Mouse (Mus musculus) ES-Bruce4 (cell line): ENCODE data around the gene Sgtb. TPM values are rescaled to one million over a fixed set of nuclear protein-coding genes. Genes with fewer than 3 reads are reported as not detected.
A peak's percentile ranks its signal among the peaks of the same experiment; 100 is the strongest.

Experiments
- H3K27ac ChIP-seq: 2 replicates; pipeline ENCODE4 v1.5.1; 2012; ENCODE audit warnings: low read length, inconsistent platforms; ENCODE audit not compliant: insufficient read depth
- H3K27me3 ChIP-seq: 2 replicates; pipeline ENCODE4 v1.6.1; 2012; ENCODE audit warnings: mild to moderate bottlenecking, low read length, inconsistent platforms; ENCODE audit not compliant: control insufficient read depth, poor library complexity, insufficient read depth, severe bottlenecking
- H3K36me3 ChIP-seq: 2 replicates; pipeline ENCODE4 v1.6.1; 2012; ENCODE audit warnings: inconsistent platforms, mild to moderate bottlenecking, low read length, moderate library complexity; ENCODE audit not compliant: control insufficient read depth, poor library complexity, insufficient read depth, severe bottlenecking
- H3K4me1 ChIP-seq: one replicate; pipeline ENCODE4 v1.8.1; 2011; ENCODE audit warnings: low read length; ENCODE audit not compliant: control insufficient read depth, insufficient read depth
- H3K4me3 ChIP-seq: 2 replicates; pipeline ENCODE4 v1.5.1; 2011; ENCODE audit warnings: low read depth, mild to moderate bottlenecking, low read length
- H3K9ac ChIP-seq: 2 replicates; pipeline ENCODE4 v1.6.1; 2012; ENCODE audit warnings: low read depth, mild to moderate bottlenecking, inconsistent platforms; ENCODE audit not compliant: poor library complexity, severe bottlenecking
- H3K9me3 ChIP-seq: replicated peaks from 2 replicates; pipeline ENCODE4 v1.6.1; 2012; ENCODE audit warnings: mild to moderate bottlenecking, low read length, inconsistent platforms; ENCODE audit not compliant: control insufficient read depth, poor library complexity, insufficient read depth, severe bottlenecking
- CTCF ChIP-seq: IDR thresholded peaks from one replicate; pipeline ENCODE4 v1.8.1; 2011; ENCODE audit warnings: low read depth, low read length
- EP300 ChIP-seq: IDR thresholded peaks from 2 replicates; pipeline ENCODE4 v1.6.1; 2011; ENCODE audit warnings: low read depth, low read length; ENCODE audit not compliant: insufficient read depth
- POLR2A ChIP-seq: IDR thresholded peaks from one replicate; pipeline ENCODE4 v1.8.1; 2011; ENCODE audit warnings: low read length; ENCODE audit not compliant: insufficient read depth
- polyA plus RNA-seq: library from polyadenylated mRNA; stranded (reverse); fragments of >200 nt; gene quantifications from 2 replicates; pipeline ENCODE4 v1.2.4, GENCODE M21; 2011; ENCODE audit warnings: low read depth; ENCODE audit not compliant: missing spikeins, insufficient read depth, insufficient read length

The Sgtb gene
- polyA plus RNA-seq, 1 experiment, result 8.0 TPM

- H3K9ac ChIP-seq, result peak overlapping the region; percentile 70
- TF ChIP-seq POLR2A, result no peak
- TF ChIP-seq CTCF, result no peak
- TF ChIP-seq EP300, result no peak
- H3K27me3 ChIP-seq, result no peaks in the 10 kb centered on the region
- H3K4me3 ChIP-seq, result peak overlapping the region; percentile 92
- H3K4me1 ChIP-seq, result no peaks in the 10 kb centered on the region
- H3K36me3 ChIP-seq, result peaks cover 2% of the 10 kb centered on the region
- H3K9me3 ChIP-seq, result no peaks in the 10 kb centered on the region
- peak overlapping the region; percentile 32; the same call in 1 of the 2 replicates for H3K27ac ChIP-seq
Observed at GRCm38 (mm10) chr13:104179176-104179888, 69.8 kb downstream of the Sgtb start.

- no peak overlapping the region for H3K4me3 ChIP-seq
- H3K27me3 ChIP-seq, result no peaks in the 10 kb centered on the region
- no peak overlapping the region for H3K27ac ChIP-seq
- TF ChIP-seq EP300 (no peak), POLR2A (no peak), CTCF (no peak)
- no peak overlapping the region for H3K9ac ChIP-seq
- H3K4me1 ChIP-seq, result no peaks in the 10 kb centered on the region
- peaks cover 27% of the 10 kb centered on the region for H3K36me3 ChIP-seq
- H3K9me3 ChIP-seq, result no peaks in the 10 kb centered on the region
Observed at GRCm38 (mm10) chr13:104187357-104187756, 77.8 kb downstream of the Sgtb start.

Other genes with a start within 250 kb of the Sgtb start
- gene Erbin, start 189.2 kb upstream of the Sgtb start, polyA plus RNA-seq, result 23.9 and 28.1 TPM in 2 replicates
- 38.9 and 57.6 TPM in 2 replicates for gene Nln, start 127 bp upstream of the Sgtb start, polyA plus RNA-seq
- gene Trappc13, start 68.7 kb downstream of the Sgtb start, polyA plus RNA-seq, result 66.0 and 79.0 TPM in 2 replicates
- 22.8 and 26.8 TPM in 2 replicates for gene Trim23, start 69.1 kb downstream of the Sgtb start, polyA plus RNA-seq
- 42.2 and 44.0 TPM in 2 replicates for gene Cenpk, start 118.9 kb downstream of the Sgtb start, polyA plus RNA-seq
- gene Ppwd1, start 119.1 kb downstream of the Sgtb start, polyA plus RNA-seq, result 54.8 and 57.4 TPM in 2 replicates
- 2.1 and 2.3 TPM in 2 replicates for gene Adamts6, start 178.1 kb downstream of the Sgtb start, polyA plus RNA-seq